In genomic region chr14:27823897-27824296, GRCm38 (mm10) we compare ENCODE assay signal across 24 mouse cellular contexts.
A peak's percentile ranks its signal among the peaks of the same experiment; 100 is the strongest.
DNase-seq lines count a peak whose midpoint lies in the region; TF ChIP-seq lines count a peak whose summit lies in the region.
"Had no signal": no experiment of that assay in that cellular context is flagged by ENCODE, and none has a peak within 500 bp of the region (broad histone marks: within the 10 kb centered on the region; RNA-seq: fewer than 3 reads in every experiment).

No protein-coding gene starts in this region.

- no peak for TF ChIP-seq POLR2A in myocyte (IDR thresholded peaks at IDR 0.05; ENCODE audit: insufficient read length, low read depth)

- H3K36me3 ChIP-seq in myocyte (ENCODE audit: control insufficient read depth, insufficient read depth), result no peaks in the 10 kb centered on the region
- H3K36me3 ChIP-seq: forebrain, embryonic 12.5 days; G1E; heart, embryonic 13.5 days; liver, embryonic 13.5 days; midbrain, embryonic 13.5 days; neural tube, embryonic 12.5 days had no signal

- H3K4me2 ChIP-seq in myocyte (ENCODE audit: low read depth), result peak overlapping the region; percentile 58
- H3K4me2 ChIP-seq: forebrain, embryonic 12.5 days; heart, embryonic 13.5 days; liver, embryonic 13.5 days; midbrain, embryonic 13.5 days; neural tube, embryonic 12.5 days had no signal

- no peak overlapping the region for H3K4me3 ChIP-seq in myocyte
- H3K4me3 ChIP-seq: erythroblast, embryonic 14.5 days; forebrain, embryonic 12.5 days; heart, adult 2 months; heart, embryonic 13.5 days; liver, embryonic 13.5 days; midbrain, embryonic 13.5 days; neural tube, embryonic 12.5 days had no signal

- H3K79me2 ChIP-seq in myocyte (ENCODE audit: control insufficient read depth, insufficient read depth), result no peaks in the 10 kb centered on the region

- peak; percentile 66 for DNase-seq in adrenal gland, adult 2 months
- no peak for DNase-seq in adrenal gland, postnatal 25 days
- peak; percentile 95 for DNase-seq in 3T3-L1 (ENCODE audit: low read depth, low spot score)
- peak; percentile 40 for DNase-seq in adrenal gland, adult 8-10 months
- DNase-seq in kidney, adult 8-10 months, result no peak
- no peak for DNase-seq in spleen, postnatal 14 days (ENCODE audit: low spot score in 2 of 2)
- no peak for DNase-seq in kidney, postnatal 25 days
- DNase-seq: cerebellum, adult 9-10 months; gastrocnemius, postnatal 25 days; heart, adult 2 months; heart, postnatal 14 days; kidney, adult 18-20 months; liver, embryonic 13.5 days; lung, adult 2 months; retina, postnatal 1 day; right cerebral cortex, postnatal 4 days had no signal

- no peaks in the 10 kb centered on the region for H3K27me3 ChIP-seq in myocyte (ENCODE audit: control insufficient read depth, insufficient read depth, insufficient read length)
- H3K27me3 ChIP-seq: CH12.LX; forebrain, embryonic 12.5 days; heart, embryonic 13.5 days; liver, embryonic 13.5 days; midbrain, embryonic 13.5 days; neural tube, embryonic 12.5 days had no signal

- H3ac ChIP-seq in myocyte (ENCODE audit: control insufficient read depth, insufficient read length), result no peak overlapping the region

TF ChIP-seq in myocyte, 11 proteins besides CTCF, POLR2A, EP300 and RAD21:
- TF ChIP-seq SRF (IDR thresholded peaks at IDR 0.05; ENCODE audit: control insufficient read depth, insufficient read length, low read depth) (no peak), CEBPB (IDR thresholded peaks at IDR 0.05; ENCODE audit: insufficient read depth, poor library complexity, severe bottlenecking) (0 out of 2 replicates have a peak, but pooled peaks have one; percentile 32)

Comparison
In these comparisons a context has a peak if more than half of its experiments do, and no peak if none do; other contexts are left out.
1. DNase-seq: peak in adrenal gland, adult 2 months (single experiment), 3T3-L1 (single experiment) and adrenal gland, adult 8-10 months (single experiment); none in adrenal gland, postnatal 25 days (single experiment), kidney, adult 8-10 months (0 of 2), spleen, postnatal 14 days (0 of 2) and kidney, postnatal 25 days (0 of 2).